Mouse (Mus musculus): ENCODE measurements around the gene Clock.

DNA sequence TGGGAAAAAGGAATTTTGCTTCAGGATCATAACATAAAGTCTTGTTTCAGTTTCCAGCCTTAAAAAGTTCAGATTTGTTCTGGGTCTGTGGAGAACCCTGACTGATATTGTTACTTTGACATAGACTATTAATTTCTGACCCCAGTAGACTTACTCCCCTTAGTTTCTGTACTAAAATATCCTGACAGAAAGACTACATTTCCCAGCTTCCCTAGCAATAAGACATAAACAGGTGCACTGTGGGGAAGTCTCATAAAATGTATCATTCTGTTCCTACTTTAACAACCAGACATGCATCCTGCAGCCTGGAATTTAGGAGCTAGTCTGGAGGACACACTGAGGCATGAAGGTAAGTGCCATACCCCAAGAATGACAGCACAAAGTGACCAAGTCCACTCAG is 133.6 kb downstream of the Clock start:
- TF ChIP-seq CTCF (IDR thresholded peaks at IDR 0.05; ENCODE audit: low read depth) (no peak), EP300 (IDR thresholded peaks at IDR 0.05; ENCODE audit: low read depth) (no peak)
